Mouse (Mus musculus) v-Abl transformed pro-B cells (cell line): ENCODE measurements around the gene Col6a1.

Experiments used
- in situ Hi-C, 2 experiments: fragments of 400-800 bp; cut with MboI; formaldehyde crosslinking; loops; one replicate each; pipeline ENCODE4 v1.15.1; 2025; ENCODE audit not compliant: unreplicated experiment in 2 of 2

The Col6a1 gene

GRCm38 (mm10) chr10:76725682-76726285, at the start of gene Col6a1:
Gene Col6a1, minus strand, starts transcription at chr10:76726168.
- in situ Hi-C loops = loop anchor here in 1 of 2 experiments (25.0 kb wide), 1 partner anchor 763 kb away; the partner anchor contains the start of gene Gm5134

GRCm38 (mm10) chr10:76771624-76772023, 45.7 kb upstream of the Col6a1 start:
- in situ Hi-C loops = no loop called here

GRCm38 (mm10) chr10:76771086-76771485, 45.1 kb upstream of the Col6a1 start:
- in situ Hi-C loops = no loop called here

- in situ Hi-C loops = no loop called here
Measured at GRCm38 (mm10) chr10:76769581-76769980, 43.6 kb upstream of the Col6a1 start.

- in situ Hi-C loops = no loop called here
Measured at GRCm38 (mm10) chr10:76766196-76766595, 40.2 kb upstream of the Col6a1 start.

- in situ Hi-C loops = no loop called here
Measured at GRCm38 (mm10) chr10:76764927-76765326, 39.0 kb upstream of the Col6a1 start.

GRCm38 (mm10) chr10:76763016-76763415, 37.0 kb upstream of the Col6a1 start:
- in situ Hi-C loops = no loop called here

GRCm38 (mm10) chr10:76762411-76762810, 36.4 kb upstream of the Col6a1 start:
- in situ Hi-C loops = no loop called here

GRCm38 (mm10) chr10:76759878-76760277, 33.9 kb upstream of the Col6a1 start:
- in situ Hi-C loops = no loop called here

GRCm38 (mm10) chr10:76753640-76754039, 27.7 kb upstream of the Col6a1 start:
- in situ Hi-C loops = no loop called here

GRCm38 (mm10) chr10:76744267-76744666, 18.3 kb upstream of the Col6a1 start:
- in situ Hi-C loops = loop anchor here in 1 of 2 experiments (25.0 kb wide), 1 partner anchor 782 kb away; the partner anchor contains the start of gene Gm5134

- in situ Hi-C loops = loop anchor here (5.0 to 25.0 kb wide), 4 partner anchors 284 to 774 kb away; partner anchors contain the start of gene Gm5134 (in 1 of the 2)
Measured at GRCm38 (mm10) chr10:76736764-76737163, 10.8 kb upstream of the Col6a1 start.

GRCm38 (mm10) chr10:76734979-76735378, 9.0 kb upstream of the Col6a1 start:
- in situ Hi-C loops = loop anchor here (5.0 to 25.0 kb wide), 7 partner anchors 278 to 773 kb away; partner anchors contain the start of gene Gm5134 (in 1 of the 2)

GRCm38 (mm10) chr10:76733677-76734068, 7.7 kb upstream of the Col6a1 start:
- in situ Hi-C loops = loop anchor here (5.0 to 25.0 kb wide), 6 partner anchors 276 to 771 kb away; partner anchors contain the start of gene Gm5134 (in 1 of the 2)

GRCm38 (mm10) chr10:76732881-76733676, 7.1 kb upstream of the Col6a1 start:
- in situ Hi-C loops = loop anchor here (5.0 to 25.0 kb wide), 6 partner anchors 276 to 771 kb away; partner anchors contain the start of gene Gm5134 (in 1 of the 2)

- in situ Hi-C loops = loop anchor here (5.0 to 25.0 kb wide), 6 partner anchors 275 to 770 kb away; partner anchors contain the start of gene Gm5134 (in 1 of the 2)
Measured at GRCm38 (mm10) chr10:76732391-76732790, 6.4 kb upstream of the Col6a1 start.

- in situ Hi-C loops = loop anchor here (5.0 to 25.0 kb wide), 6 partner anchors 274 to 769 kb away; partner anchors contain the start of gene Gm5134 (in 1 of the 2)
Measured at GRCm38 (mm10) chr10:76731621-76732239, 5.8 kb upstream of the Col6a1 start.

GRCm38 (mm10) chr10:76729631-76730620, 4.0 kb upstream of the Col6a1 start:
- in situ Hi-C loops = loop anchor here (5.0 to 25.0 kb wide), 6 partner anchors 273 to 768 kb away; partner anchors contain the start of gene Gm5134 (in 1 of the 2)

- in situ Hi-C loops = loop anchor here in 1 of 2 experiments (25.0 kb wide), 1 partner anchor 766 kb away; the partner anchor contains the start of gene Gm5134
Measured at GRCm38 (mm10) chr10:76728369-76728768, 2.4 kb upstream of the Col6a1 start.
